Mouse (Mus musculus): Measurements from ENCODE around the gene Ate1. TPM values are rescaled to one million over a fixed set of nuclear protein-coding genes. Genes with fewer than 3 reads are reported as not detected.

Ate1 gene
- total RNA-seq (2023), result 10 to 100 TPM; 30.2 to 35.0 TPM

GRCm38 (mm10) chr7:130520049-130520425 lies at the start of gene Ate1:
Gene Ate1 (minus strand): TSS chr7:130520369.

Other genes starting within 250 kb of the Ate1 start
- gene Nsmce4a, start 52.7 kb upstream of the Ate1 start, total RNA-seq (2023), result 10 to 100 TPM; 56.1 to 59.9 TPM
- 1 to 10 TPM; 6.1 to 6.4 TPM for gene Tacc2, start 57.1 kb upstream of the Ate1 start, total RNA-seq (2023)